In genomic region chr7:66949006-66949405, GRCm38 (mm10) we compare ENCODE assay signal across 25 mouse cellular contexts.
"Had no signal": no experiment of that assay in that cellular context is flagged by ENCODE, and none has a peak within 500 bp of the region (broad histone marks: within the 10 kb centered on the region; RNA-seq: fewer than 3 reads in every experiment).

No protein-coding gene starts in this region.

- H3K27ac ChIP-seq: embryonic facial prominence, embryonic 10.5 days; embryonic facial prominence, embryonic 12.5 days; embryonic facial prominence, embryonic 13.5 days; embryonic facial prominence, embryonic 15.5 days; forebrain, embryonic 10.5 days; forebrain, embryonic 12.5 days; forebrain, embryonic 13.5 days; forebrain, embryonic 15.5 days; gastrocnemius, adult 2 months; heart, adult 2 months had no signal

- H3K27me3 ChIP-seq: embryonic facial prominence, embryonic 12.5 days; embryonic facial prominence, embryonic 13.5 days; embryonic facial prominence, embryonic 15.5 days; forebrain, embryonic 12.5 days; forebrain, embryonic 13.5 days; forebrain, embryonic 15.5 days had no signal

- H3K4me1 ChIP-seq: embryonic facial prominence, embryonic 12.5 days; embryonic facial prominence, embryonic 15.5 days; forebrain, embryonic 12.5 days; forebrain, embryonic 13.5 days; forebrain, embryonic 15.5 days had no signal

- H3K9ac ChIP-seq: embryonic facial prominence, embryonic 12.5 days; embryonic facial prominence, embryonic 13.5 days; embryonic facial prominence, embryonic 15.5 days; forebrain, embryonic 12.5 days; forebrain, embryonic 13.5 days; forebrain, embryonic 15.5 days; forebrain, postnatal 0 days had no signal

- H3K4me2 ChIP-seq: embryonic facial prominence, embryonic 12.5 days; embryonic facial prominence, embryonic 13.5 days; embryonic facial prominence, embryonic 15.5 days; forebrain, embryonic 12.5 days; forebrain, embryonic 13.5 days; forebrain, embryonic 15.5 days had no signal

- DNase-seq: cerebellum, adult 9-10 months; cerebellum, adult 9-11 months; cerebellum, postnatal 10 days; cerebellum, postnatal 14 days; cerebellum, postnatal 25 days; embryo, embryonic 11 days; forebrain, postnatal 0 days; gastrocnemius, adult 2 months; gastrocnemius, postnatal 10 days; gastrocnemius, postnatal 14 days; gastrocnemius, postnatal 25 days; gastrocnemius, postnatal 36 days; heart, adult 18-20 months; heart, adult 2 months had no signal

- H3K36me3 ChIP-seq: embryonic facial prominence, embryonic 10.5 days; embryonic facial prominence, embryonic 12.5 days; embryonic facial prominence, embryonic 13.5 days; embryonic facial prominence, embryonic 15.5 days; forebrain, embryonic 10.5 days; forebrain, embryonic 12.5 days; forebrain, embryonic 15.5 days had no signal

- H3K9me3 ChIP-seq: embryonic facial prominence, embryonic 10.5 days; embryonic facial prominence, embryonic 12.5 days; embryonic facial prominence, embryonic 13.5 days; embryonic facial prominence, embryonic 15.5 days; forebrain, embryonic 10.5 days; forebrain, embryonic 12.5 days; forebrain, embryonic 13.5 days; forebrain, embryonic 15.5 days had no signal

- H3K4me3 ChIP-seq: embryonic facial prominence, embryonic 10.5 days; embryonic facial prominence, embryonic 12.5 days; embryonic facial prominence, embryonic 13.5 days; embryonic facial prominence, embryonic 15.5 days; erythroblast, embryonic 14.5 days; forebrain, embryonic 10.5 days; forebrain, embryonic 12.5 days; forebrain, embryonic 13.5 days; forebrain, embryonic 15.5 days; gastrocnemius, adult 2 months; heart, adult 2 months had no signal

- ATAC-seq: forebrain, embryonic 13.5 days; forebrain, embryonic 14.5 days; forebrain, embryonic 15.5 days; forebrain, embryonic 16.5 days; forebrain, postnatal 0 days had no signal
